Mouse (Mus musculus) lung, embryonic 16.5 days (tissue): Measurements from ENCODE around the gene Rnf227. TPM values are rescaled to one million over a fixed set of nuclear protein-coding genes. Genes with fewer than 3 reads are reported as not detected.
A peak's percentile ranks its signal among the peaks of the same experiment; 100 is the strongest.
"Not testable (repeated sequence)": the region's sequence is repeated elsewhere in the genome, so short reads cannot be mapped to it uniquely, and the experiment has no call there.

ENCODE experiments used
- ATAC-seq: fragments of 200-750 bp; cut with Nextera tagmentation; 2 replicates; pipeline ENCODE4 v1.8.0; 2017; ENCODE audit warnings: low read depth, mild to moderate bottlenecking, moderate library complexity
- H3K27ac ChIP-seq: fragments of 300-500 bp; sonication (generic); 2 replicates; pipeline ENCODE4 v1.5.1; 2014; ENCODE audit warnings: mild to moderate bottlenecking, control low read depth, low read length
- H3K27me3 ChIP-seq: fragments of 300-500 bp; sonication (generic); 2 replicates; pipeline ENCODE4 v1.6.1; 2014; ENCODE audit warnings: low read depth, low read length, mixed read lengths; ENCODE audit not compliant: control insufficient read depth, insufficient read depth
- H3K36me3 ChIP-seq: fragments of 300-500 bp; sonication (generic); 2 replicates; pipeline ENCODE4 v1.6.1; 2014; ENCODE audit warnings: low read length; ENCODE audit not compliant: control insufficient read depth, insufficient read depth
- H3K4me1 ChIP-seq: fragments of 300-500 bp; sonication (generic); replicated peaks from 2 replicates; pipeline ENCODE4 v1.6.1; 2014; ENCODE audit warnings: low read length, mixed read lengths; ENCODE audit not compliant: control insufficient read depth, insufficient read depth
- H3K4me2 ChIP-seq: fragments of 300-500 bp; sonication (generic); 2 replicates; pipeline ENCODE4 v1.6.1; 2014; ENCODE audit warnings: low read depth, low read length, control low read depth
- H3K4me3 ChIP-seq: fragments of 300-500 bp; sonication (generic); 2 replicates; pipeline ENCODE4 v1.5.1; 2014; ENCODE audit warnings: mild to moderate bottlenecking, low read length, control low read depth
- H3K9ac ChIP-seq: fragments of 300-500 bp; sonication (generic); 2 replicates; pipeline ENCODE4 v1.6.1; 2014; ENCODE audit warnings: low read length, control low read depth
- H3K9me3 ChIP-seq: fragments of 300-500 bp; sonication (generic); 2 replicates; pipeline ENCODE4 v1.6.1; 2016; ENCODE audit warnings: low read length; ENCODE audit not compliant: control insufficient read depth
- WGBS: fragments of 180-500 bp; shearing (Covaris S2); extraction: QIAGEN DNeasy Blood & Tissue Kit; methylation state at CpG from one replicate; pipeline ENCODE4 v1.1.7; 2014; 5-methylcytosine and 5-hydroxymethylcytosine counted together
- polyA plus RNA-seq: library from polyadenylated mRNA; unstranded; fragments of >200 nt; fragmentation: Nextera tagmentation; extraction: Ambion mirVana; gene quantifications from 2 replicates; pipeline ENCODE4 v1.2.1, GENCODE M21; 2015

Gene Rnf227
- polyA plus RNA-seq, 1 experiment from 2014 or later = 11.0 TPM

- Histone ChIP-seq H3K9ac (no peak overlapping the region), H3K27me3 (no peaks in the 10 kb centered on the region), H3K4me2 (no peak overlapping the region), H3K36me3 (peaks cover 20% of the 10 kb centered on the region), H3K9me3 (no peaks in the 10 kb centered on the region), H3K27ac (no peak overlapping the region), H3K4me1 (no peaks in the 10 kb centered on the region), H3K4me3 (no peak overlapping the region)
- no peak for ATAC-seq
- WGBS = 96% methylated on average over 6 of the region's 6 CpGs
Measured at GRCm38 (mm10) chr11:69316361-69316760, 23.9 kb upstream of the Rnf227 start.

DNA sequence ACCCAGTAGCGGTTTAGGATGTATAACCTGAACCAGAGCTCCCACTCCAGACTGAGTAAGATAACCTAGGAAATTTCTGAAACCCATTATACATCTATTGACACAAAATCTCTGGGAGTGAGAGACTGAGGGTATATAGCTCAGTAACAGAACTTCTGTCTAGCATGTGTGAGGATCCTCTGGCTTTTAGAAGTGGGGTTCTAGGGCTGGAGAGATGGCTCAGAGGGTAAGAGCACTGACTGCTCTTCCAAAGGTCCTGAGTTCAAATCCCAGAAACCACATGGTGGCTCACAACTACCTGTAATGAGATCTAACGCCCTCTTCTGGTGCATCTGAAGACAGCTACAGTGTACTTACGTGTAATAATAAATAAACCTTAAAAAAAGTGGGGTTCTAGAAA lies 22.3 kb upstream of the Rnf227 start:
- H3K4me2 ChIP-seq, H3K27me3 ChIP-seq, H3K9me3 ChIP-seq, H3K27ac ChIP-seq, H3K4me3 ChIP-seq, H3K9ac ChIP-seq, ATAC-seq: not testable (repeated sequence)
- Histone ChIP-seq H3K4me1 (peaks cover 13% of the 10 kb centered on the region), H3K36me3 (peaks cover 20% of the 10 kb centered on the region)
- 84% methylated on average over 3 of the region's 3 CpGs for WGBS

- Histone ChIP-seq H3K9ac (peak overlapping the region; percentile 12; the same call in 1 of the 2 replicates), H3K9me3 (no peaks in the 10 kb centered on the region), H3K27me3 (peaks cover under 1% of the 10 kb centered on the region; the same call in 1 of the 2 replicates), H3K4me3 (no peak overlapping the region), H3K4me2 (no peak overlapping the region; the same call in 1 of the 2 replicates), H3K4me1 (peaks cover 25% of the 10 kb centered on the region), H3K27ac (no peak overlapping the region), H3K36me3 (peaks cover 20% of the 10 kb centered on the region)
- ATAC-seq = no peak
- 92% methylated on average over 6 of the region's 6 CpGs for WGBS
Measured at GRCm38 (mm10) chr11:69321580-69321979, 18.7 kb upstream of the Rnf227 start.

GRCm38 (mm10) chr11:69322010-69322409 lies 18.3 kb upstream of the Rnf227 start:
- Histone ChIP-seq H3K9ac (peak overlapping the region; percentile 79), H3K4me3 (peak overlapping the region; percentile 68), H3K36me3 (peaks cover 18% of the 10 kb centered on the region), H3K27me3 (peaks cover 4% of the 10 kb centered on the region; the same call in 1 of the 2 replicates), H3K4me2 (peak overlapping the region; percentile 73), H3K4me1 (peaks cover 29% of the 10 kb centered on the region), H3K9me3 (no peaks in the 10 kb centered on the region), H3K27ac (no peak overlapping the region)
- WGBS = 70% methylated on average over 6 of the region's 6 CpGs
- ATAC-seq = no peak

DNA sequence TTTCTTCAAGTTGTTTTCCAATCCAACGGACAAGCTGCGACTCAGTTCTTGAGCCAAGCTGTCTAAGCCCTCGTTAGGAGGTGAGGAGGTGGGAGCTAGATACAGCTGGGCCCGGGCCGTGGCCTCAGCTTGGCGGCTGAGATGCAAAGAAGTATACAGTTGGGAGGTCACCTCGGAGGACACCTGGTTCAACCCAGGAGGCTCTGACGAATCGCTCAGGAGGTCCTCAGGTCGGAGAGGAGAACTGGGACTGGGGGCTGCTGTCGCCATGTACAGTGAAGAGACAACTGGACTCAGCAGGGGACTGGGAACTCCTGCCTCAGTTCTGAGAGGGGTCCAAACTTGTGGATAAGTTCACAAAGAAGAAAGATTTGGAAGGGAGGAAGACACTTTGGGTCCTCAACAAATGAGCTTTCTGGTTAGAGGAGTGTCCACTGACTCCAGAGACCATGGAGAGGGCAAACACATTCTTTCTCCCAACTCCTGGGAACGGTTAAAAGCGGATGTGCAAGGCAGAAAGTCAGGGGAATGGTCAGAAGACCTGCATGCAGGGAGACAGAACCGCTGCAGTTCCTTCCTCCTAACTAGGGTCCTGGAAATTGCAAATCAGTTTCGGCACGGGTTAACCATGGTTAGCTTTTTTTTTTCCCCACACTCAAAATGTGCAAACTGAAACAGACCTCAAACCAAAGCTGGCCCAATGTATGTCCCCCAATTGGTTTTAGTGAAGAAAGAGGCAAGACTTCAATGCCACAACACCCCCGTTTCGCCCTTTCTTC lies 17.4 kb upstream of the Rnf227 start:
- H3K27me3 ChIP-seq = peaks cover 9% of the 10 kb centered on the region
- peaks cover 30% of the 10 kb centered on the region for H3K4me1 ChIP-seq
- WGBS = 9% methylated on average over 18 of the region's 18 CpGs
- H3K36me3 ChIP-seq = peaks cover 14% of the 10 kb centered on the region
- ATAC-seq = no peak
- peak overlapping the region; percentile 73 for H3K4me2 ChIP-seq
- peak overlapping the region; percentile 77 for H3K27ac ChIP-seq
- H3K4me3 ChIP-seq = peak overlapping the region; percentile 68
- H3K9ac ChIP-seq = peak overlapping the region; percentile 79
- no peaks in the 10 kb centered on the region for H3K9me3 ChIP-seq

DNA sequence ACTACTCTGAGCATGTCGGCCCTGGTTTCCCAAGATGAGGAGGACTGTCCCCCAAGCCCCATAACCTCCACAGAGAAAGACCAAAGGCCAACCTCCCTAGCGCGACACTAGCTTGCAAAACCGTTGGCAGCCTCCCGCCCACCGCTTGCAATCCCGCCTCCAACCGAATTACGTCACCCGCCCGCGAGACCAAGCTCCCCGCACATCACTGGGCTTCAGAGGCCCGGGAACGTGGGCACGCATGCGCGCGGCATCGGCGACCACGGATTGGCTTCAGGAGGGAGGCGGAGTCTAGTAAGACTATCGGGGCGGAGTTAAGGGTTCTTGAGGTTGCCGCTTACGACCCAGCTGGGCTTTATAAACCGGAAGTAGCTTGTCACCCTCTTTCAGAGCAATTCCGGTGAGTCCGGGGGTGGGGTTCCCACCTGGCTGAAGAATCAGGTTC lies 16.6 kb upstream of the Rnf227 start, which contains the start of the genes Cntrob and Trappc1:
TSS of gene Cntrob (minus strand) at position 109 of the 445 bp plus-strand sequence.
TSS of gene Trappc1 (plus strand) at position 314 of the 445 bp plus-strand sequence.
- Histone ChIP-seq H3K36me3 (peaks cover 11% of the 10 kb centered on the region), H3K27ac (peak within 1 kb of the TSS; percentile 77), H3K4me3 (peak within 1 kb of the TSS; percentile 68), H3K27me3 (peaks cover 13% of the 10 kb centered on the region), H3K4me1 (peaks cover 30% of the 10 kb centered on the region), H3K4me2 (peak within 1 kb of the TSS; percentile 77), H3K9ac (peak within 1 kb of the TSS; percentile 79), H3K9me3 (no peaks in the 10 kb centered on the region)
- peak; percentile 96 for ATAC-seq
- WGBS = under 1% methylated on average over 30 of the region's 30 CpGs

- Histone ChIP-seq H3K27me3 (peaks cover 13% of the 10 kb centered on the region), H3K36me3 (peaks cover 3% of the 10 kb centered on the region), H3K4me2 (peak overlapping the region; percentile 77; the same call in 1 of the 2 replicates), H3K4me3 (no peak overlapping the region; the same call in 1 of the 2 replicates), H3K9ac (no peak overlapping the region), H3K27ac (no peak overlapping the region), H3K4me1 (peaks cover 30% of the 10 kb centered on the region), H3K9me3 (no peaks in the 10 kb centered on the region)
- WGBS = 81% methylated on average over 6 of the region's 6 CpGs
- ATAC-seq = no peak
Measured at GRCm38 (mm10) chr11:69324749-69325148, 15.5 kb upstream of the Rnf227 start.

DNA sequence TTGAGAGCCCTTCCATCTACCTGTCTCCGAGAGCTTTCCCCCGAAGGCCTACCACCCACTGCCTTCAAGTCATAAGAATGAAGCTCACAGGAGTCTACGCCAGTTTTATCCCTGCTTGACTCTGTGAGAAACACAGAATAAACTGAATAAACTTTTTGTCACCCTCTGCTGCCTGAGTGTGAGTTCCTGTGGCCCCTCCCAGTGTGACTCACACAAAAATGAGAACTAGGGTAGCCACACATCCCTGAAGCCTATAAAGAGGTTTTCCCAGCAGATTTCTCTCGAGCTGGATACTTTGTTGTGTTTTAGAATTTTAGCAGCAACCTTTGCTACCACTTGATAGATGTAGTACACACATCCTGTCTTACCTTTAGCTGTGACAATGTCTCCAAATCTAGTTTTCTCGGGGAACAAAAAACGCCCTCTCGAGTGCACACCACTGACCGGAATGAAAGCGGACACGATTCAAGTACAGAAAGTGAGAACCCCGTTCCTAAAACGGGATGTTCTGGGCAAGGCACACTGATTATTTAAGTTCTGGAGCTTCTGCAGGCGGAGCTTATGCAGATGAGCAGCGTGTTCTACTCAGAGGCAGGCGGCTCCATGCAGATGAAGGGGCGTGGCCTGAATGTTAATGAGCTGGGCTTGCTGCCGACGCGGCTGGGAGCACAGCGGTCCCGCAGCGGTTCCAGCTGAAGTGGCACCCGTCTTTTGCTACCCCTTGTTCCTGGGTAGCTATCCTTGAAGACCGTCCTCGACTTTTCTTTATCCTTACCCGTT lies 14.4 kb upstream of the Rnf227 start, which contains the start of gene Kcnab3:
TSS of gene Kcnab3 (plus strand) at position 631 of the 780 bp plus-strand sequence.
- Histone ChIP-seq H3K4me2 (peak within 1 kb of the TSS; percentile 100), H3K4me1 (peaks cover 30% of the 10 kb centered on the region), H3K27ac (peak within 1 kb of the TSS; percentile 44), H3K27me3 (peaks cover 13% of the 10 kb centered on the region), H3K4me3 (peak within 1 kb of the TSS; percentile 61), H3K9ac (peak within 1 kb of the TSS; percentile 67), H3K9me3 (no peaks in the 10 kb centered on the region), H3K36me3 (no peaks in the 10 kb centered on the region)
- ATAC-seq = peak; percentile 70
- 10% methylated on average over 26 of the region's 26 CpGs for WGBS
